Mouse (Mus musculus): ENCODE measurements around the gene Zfand5. TPM values are rescaled to one million over a fixed set of nuclear protein-coding genes. Genes with fewer than 3 reads are reported as not detected.

Gene Zfand5
- polyA plus RNA-seq, 1 experiment from 2014 or later = 186 TPM

GRCm38 (mm10) chr19:21331621-21332155 is 59.6 kb downstream of the Zfand5 start:
- H3K9ac ChIP-seq = no peak overlapping the region
- no peaks in the 10 kb centered on the region for H3K9me3 ChIP-seq (replicated peaks)
- H3K36me3 ChIP-seq = no peaks in the 10 kb centered on the region
- no peak for ATAC-seq (ENCODE audit: low FRiP score)
- H3K4me3 ChIP-seq = no peak overlapping the region
- H3K27ac ChIP-seq = no peak overlapping the region
- H3K4me2 ChIP-seq (replicated peaks) = no peak overlapping the region
- 88% methylated on average over 11 of the region's 11 CpGs for WGBS
- 0 out of 2 replicates have a peak, but pooled peaks cover 4% of the 10 kb centered on the region for H3K4me1 ChIP-seq
- H3K27me3 ChIP-seq = no peaks in the 10 kb centered on the region

Other genes with a start within 250 kb of the Zfand5 start
- 0.05 and 0.18 TPM in 2 replicates for gene Gda, start 201.2 kb downstream of the Zfand5 start, polyA plus RNA-seq (2016; fragmentation: Nextera tagmentation; extraction: Ambion mirVana)

All from hindbrain, embryonic 12.5 days (tissue).